Mouse (Mus musculus) spleen, postnatal 14 days (tissue): Measurements from ENCODE around the gene Cracr2a.

Experiments
- DNase-seq, 2 experiments: peaks; one replicate each; pipeline ENCODE4 v3.0.0; 2021 to 2022; ENCODE audit warnings: low spot score in 2 of 2

The Cracr2a gene

DNA sequence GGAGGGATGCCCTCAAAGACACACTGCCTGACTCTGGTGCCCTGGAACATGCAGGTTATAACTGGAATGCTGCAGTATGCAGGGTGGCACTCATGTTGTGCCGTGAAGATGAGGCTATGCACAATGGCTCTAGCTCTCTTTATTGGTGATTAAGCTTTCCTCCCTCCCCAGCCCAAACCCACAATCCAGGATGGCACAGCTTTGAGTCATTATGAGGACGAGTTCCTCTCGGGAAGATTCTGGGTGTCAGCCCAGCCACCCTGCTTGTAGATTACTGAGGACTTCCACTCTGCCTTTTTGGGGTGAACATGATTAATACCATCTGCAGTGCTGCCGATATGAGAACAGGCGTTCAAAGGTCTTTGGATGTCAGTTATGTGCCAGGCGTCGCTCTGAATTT is 132.5 kb downstream of the Cracr2a start:
- no peak for DNase-seq

DNA sequence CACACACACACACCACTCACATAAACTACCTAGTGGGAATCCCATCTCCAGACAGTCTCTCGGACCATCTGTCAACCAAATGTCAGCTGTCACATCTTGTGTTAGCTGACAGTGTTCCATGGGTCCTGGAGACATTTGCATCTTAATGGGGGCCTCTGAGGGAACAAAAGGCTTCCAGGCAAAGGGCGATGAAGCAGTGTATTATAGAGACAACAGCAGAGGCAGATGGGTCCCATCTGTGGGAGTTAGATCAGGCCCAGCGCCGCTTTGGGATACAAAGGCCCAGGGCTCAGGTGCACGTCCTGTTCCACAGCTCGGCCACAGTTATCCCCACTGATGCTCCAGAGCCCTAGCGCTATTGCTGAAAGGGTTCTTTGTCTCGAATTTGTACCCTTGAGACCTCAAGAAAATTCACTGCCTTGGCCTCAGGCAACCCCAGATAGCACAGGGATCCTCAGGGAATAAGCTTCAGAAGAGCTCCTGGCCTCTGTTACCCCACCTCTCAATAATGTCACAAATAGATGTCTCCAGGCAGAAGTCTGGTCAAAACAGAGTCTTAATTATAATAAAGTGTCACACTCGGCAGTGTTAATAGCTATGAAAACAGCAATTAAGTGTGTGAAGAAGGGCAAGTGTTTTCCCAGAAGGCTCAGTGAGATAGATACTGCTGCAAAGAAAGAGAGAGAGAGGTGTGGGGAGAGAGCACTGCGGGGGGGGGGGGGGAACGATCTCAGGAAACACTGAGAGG is 140.1 kb downstream of the Cracr2a start:
- DNase-seq = no peak

DNA sequence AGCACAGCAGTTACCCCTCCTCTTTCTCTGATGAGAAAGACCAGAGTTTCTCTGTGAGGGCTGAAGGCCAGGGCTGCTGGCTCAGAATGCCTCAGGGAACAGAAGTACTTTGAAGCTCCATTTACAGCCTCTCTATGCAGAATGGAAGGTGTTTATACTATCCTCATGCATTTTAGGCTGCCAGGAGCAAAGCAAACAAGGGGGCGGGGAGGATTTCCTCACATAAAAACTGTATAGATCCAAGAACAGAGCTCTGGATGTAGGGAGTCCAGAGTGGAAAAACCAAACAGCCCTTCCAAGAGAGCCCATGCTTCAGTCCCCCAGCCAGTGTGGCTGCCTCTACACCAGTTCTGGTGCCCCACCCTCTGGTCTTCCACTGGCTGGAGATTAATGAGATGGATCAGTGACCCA is 147.1 kb downstream of the Cracr2a start:
- DNase-seq = no peak

DNA sequence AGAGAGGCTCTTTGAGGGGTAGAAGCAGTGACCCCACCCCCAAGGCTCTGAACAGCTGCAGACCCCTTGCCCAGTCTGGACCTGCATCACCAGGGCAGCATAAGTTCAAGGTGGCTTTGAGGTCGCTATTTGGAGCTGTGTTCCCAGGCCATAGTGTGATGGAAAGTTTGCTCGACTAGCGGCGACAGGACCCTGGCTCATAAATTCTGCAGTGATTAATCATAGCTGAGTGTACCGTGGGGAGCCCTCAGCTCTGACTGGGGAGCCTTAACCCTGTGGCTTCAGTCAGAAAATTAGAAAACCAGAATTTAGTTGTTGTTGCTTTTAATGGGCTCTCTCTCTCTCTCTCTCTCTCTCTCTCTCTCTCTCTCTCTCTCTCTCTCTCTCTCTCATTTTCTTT is 153.8 kb downstream of the Cracr2a start:
- DNase-seq = no peak

DNA sequence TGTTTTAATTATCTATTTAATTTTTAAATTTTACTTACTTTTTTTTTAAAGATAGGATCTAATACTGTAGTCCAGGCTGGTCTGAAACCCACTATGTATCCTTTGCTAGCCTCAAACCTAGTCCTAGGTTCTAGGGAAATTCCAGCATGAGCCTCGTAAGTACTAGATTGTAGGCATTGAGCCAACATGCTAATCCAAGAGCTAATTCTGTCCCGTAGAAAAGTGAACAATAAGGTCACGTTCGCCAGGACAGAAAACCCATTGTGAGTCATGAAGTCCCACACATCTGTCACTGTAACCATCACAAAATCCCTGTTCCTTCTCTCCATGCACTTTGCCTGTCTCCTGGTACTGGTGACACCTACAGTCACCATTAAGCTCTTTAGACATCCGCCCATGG is 154.3 kb downstream of the Cracr2a start:
- DNase-seq = no peak

DNA sequence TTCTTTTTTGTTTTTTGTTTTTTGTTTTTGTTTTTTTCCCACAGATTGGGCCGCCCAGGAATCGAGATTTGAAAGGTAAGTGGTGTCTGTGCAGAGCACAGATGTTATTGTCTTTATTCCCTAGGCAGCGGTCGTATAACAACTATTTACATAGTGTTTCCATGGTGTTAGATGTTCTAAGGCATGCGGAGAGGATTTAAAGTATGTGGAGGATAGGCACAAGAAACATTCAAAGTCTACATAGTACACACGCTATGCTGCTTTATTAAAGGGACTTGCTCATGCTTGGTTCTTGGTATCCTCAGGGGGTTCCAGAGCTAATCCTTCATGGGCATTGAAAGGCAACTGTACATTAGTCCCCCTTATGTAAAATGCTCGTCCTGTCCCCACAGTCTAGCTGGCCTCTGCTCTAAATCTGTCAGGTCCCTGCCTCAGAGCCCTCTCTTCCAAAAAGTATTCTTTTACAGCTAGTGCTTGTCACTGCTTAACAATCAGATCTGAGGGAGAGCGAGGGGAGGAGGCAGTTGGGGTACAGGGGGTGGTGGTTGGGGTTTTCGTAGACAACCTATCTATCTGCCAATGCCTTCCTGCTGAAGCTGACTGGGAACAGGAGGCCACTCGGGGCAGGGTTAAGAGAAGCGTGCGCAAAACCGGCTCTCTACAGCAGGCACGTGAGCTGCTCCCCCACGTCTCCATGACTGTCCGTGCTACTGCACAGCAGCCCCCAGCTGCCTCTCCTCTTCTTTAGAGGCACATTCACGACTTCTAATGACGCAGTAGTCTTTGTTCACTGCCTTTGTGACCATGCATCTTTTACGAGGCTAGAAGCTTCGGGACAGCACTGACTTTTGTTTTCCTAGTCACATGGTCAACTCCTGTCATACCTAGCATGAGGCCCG is 156.3 kb downstream of the Cracr2a start:
- DNase-seq = no peak

DNA sequence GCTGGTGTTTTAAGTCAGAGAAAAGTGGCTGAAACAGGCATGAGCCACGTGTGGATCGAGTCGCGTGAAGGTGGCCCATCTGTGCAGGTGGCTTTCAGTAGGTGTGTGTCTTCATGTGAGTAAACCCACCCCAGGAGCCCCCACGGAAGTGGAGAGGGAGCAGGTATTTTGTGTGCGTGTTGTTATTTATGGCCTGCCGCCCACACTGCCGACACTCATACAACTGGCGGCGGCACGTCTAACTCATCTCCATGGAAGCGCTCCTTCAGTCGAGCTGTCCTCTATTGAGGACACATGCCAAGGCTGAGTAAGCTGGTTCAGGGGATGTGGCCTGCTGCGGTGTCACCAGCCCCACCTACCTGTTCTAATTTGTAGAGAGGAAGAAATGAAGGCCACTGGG is 158.7 kb downstream of the Cracr2a start:
- DNase-seq = no peak

DNA sequence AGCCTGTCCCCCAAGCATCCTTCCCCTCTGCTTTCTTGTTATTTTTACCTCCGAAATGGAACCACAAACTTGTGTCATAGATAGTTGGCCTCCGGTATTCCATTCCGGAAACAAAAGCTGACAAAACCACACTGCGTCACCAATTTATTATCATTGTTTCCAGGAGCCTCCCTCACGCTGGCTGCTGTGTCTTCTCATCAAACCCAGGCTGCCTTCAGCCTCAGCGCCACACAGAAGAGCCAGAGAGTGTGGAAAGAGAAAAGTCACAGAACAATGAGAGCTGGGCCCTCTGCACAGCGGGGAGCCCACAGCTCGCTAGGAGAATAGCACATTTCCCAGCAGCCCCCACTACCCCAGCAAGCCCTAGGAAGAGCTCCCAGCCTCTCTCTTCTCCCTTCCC is 162.0 kb downstream of the Cracr2a start:
- no peak for DNase-seq
